Mouse (Mus musculus): Measurements from ENCODE around the gene Abcb4.
"Not testable (repeated sequence)": the region's sequence is repeated elsewhere in the genome, so short reads cannot be mapped to it uniquely, and the experiment has no call there.

Gene Abcb4

GRCm38 (mm10) chr5:8911567-8912198 lies 18.2 kb downstream of the Abcb4 start:
- DNase-seq (ENCODE audit: low spot score): no peak

GRCm38 (mm10) chr5:8916400-8916799 lies 22.9 kb downstream of the Abcb4 start:
- no peak for DNase-seq (ENCODE audit: low spot score)

- no peak for DNase-seq (ENCODE audit: low spot score)
Measured at GRCm38 (mm10) chr5:8917069-8917468, 23.6 kb downstream of the Abcb4 start.

GRCm38 (mm10) chr5:8928440-8928839 lies 34.9 kb downstream of the Abcb4 start:
- no peak for DNase-seq (ENCODE audit: low spot score)

GRCm38 (mm10) chr5:8937965-8938364 lies 44.4 kb downstream of the Abcb4 start:
- no peak for DNase-seq (ENCODE audit: low spot score)

- not testable (repeated sequence) for DNase-seq (ENCODE audit: low spot score)
Measured at GRCm38 (mm10) chr5:8941266-8941665, 47.7 kb downstream of the Abcb4 start.

- no peak for DNase-seq (ENCODE audit: low spot score)
Measured at GRCm38 (mm10) chr5:8943836-8944235, 50.3 kb downstream of the Abcb4 start.

- no peak for DNase-seq (ENCODE audit: low spot score)
Measured at GRCm38 (mm10) chr5:8947423-8948110, 54.0 kb downstream of the Abcb4 start.

- no peak for DNase-seq (ENCODE audit: low spot score)
Measured at GRCm38 (mm10) chr5:8953660-8954059, 60.1 kb downstream of the Abcb4 start.

GRCm38 (mm10) chr5:8955544-8955943 lies 62.0 kb downstream of the Abcb4 start:
- no peak for DNase-seq (ENCODE audit: low spot score)

GRCm38 (mm10) chr5:8960534-8960933 lies 67.0 kb downstream of the Abcb4 start:
- no peak for DNase-seq (ENCODE audit: low spot score)

GRCm38 (mm10) chr5:8964487-8964886 lies 71.0 kb downstream of the Abcb4 start:
- DNase-seq (ENCODE audit: low spot score): no peak

GRCm38 (mm10) chr5:8970694-8971093 lies 77.2 kb downstream of the Abcb4 start:
- DNase-seq (ENCODE audit: low spot score): no peak

- DNase-seq (ENCODE audit: low spot score): no peak
Measured at GRCm38 (mm10) chr5:8972355-8972754, 78.8 kb downstream of the Abcb4 start.

- DNase-seq (ENCODE audit: low spot score): no peak
Measured at GRCm38 (mm10) chr5:8974721-8975120, 81.2 kb downstream of the Abcb4 start.

- no peak for DNase-seq (ENCODE audit: low spot score)
Measured at GRCm38 (mm10) chr5:8985470-8985869, 92.0 kb downstream of the Abcb4 start.

- no peak for DNase-seq (ENCODE audit: low spot score)
Measured at GRCm38 (mm10) chr5:8987925-8988324, 94.4 kb downstream of the Abcb4 start.

- DNase-seq (ENCODE audit: low spot score): no peak
Measured at GRCm38 (mm10) chr5:8990526-8990925, 97.0 kb downstream of the Abcb4 start.

GRCm38 (mm10) chr5:8991626-8992025 lies 98.1 kb downstream of the Abcb4 start:
- no peak for DNase-seq (ENCODE audit: low spot score)

- no peak for DNase-seq (ENCODE audit: low spot score)
Measured at GRCm38 (mm10) chr5:8995966-8996685, 102.6 kb downstream of the Abcb4 start.

- DNase-seq (ENCODE audit: low spot score): peak; percentile 95
Measured at GRCm38 (mm10) chr5:8996686-8997512, 103.4 kb downstream of the Abcb4 start, which contains the start of gene Crot. TSS of gene Crot (minus strand) at chr5:8997324.

GRCm38 (mm10) chr5:8997513-8997895 lies 104.0 kb downstream of the Abcb4 start:
- no peak for DNase-seq (ENCODE audit: low spot score)

Data from ovary, postnatal 36 days (tissue).